Mouse (Mus musculus): ENCODE results near the gene Ankrd13b. TPM values are rescaled to one million over a fixed set of nuclear protein-coding genes. Genes with fewer than 3 reads are reported as not detected.

Gene Ankrd13b
- total and polyA plus RNA-seq, 3 experiments = 0.55 to 2.7 (median 1.7) TPM

DNA sequence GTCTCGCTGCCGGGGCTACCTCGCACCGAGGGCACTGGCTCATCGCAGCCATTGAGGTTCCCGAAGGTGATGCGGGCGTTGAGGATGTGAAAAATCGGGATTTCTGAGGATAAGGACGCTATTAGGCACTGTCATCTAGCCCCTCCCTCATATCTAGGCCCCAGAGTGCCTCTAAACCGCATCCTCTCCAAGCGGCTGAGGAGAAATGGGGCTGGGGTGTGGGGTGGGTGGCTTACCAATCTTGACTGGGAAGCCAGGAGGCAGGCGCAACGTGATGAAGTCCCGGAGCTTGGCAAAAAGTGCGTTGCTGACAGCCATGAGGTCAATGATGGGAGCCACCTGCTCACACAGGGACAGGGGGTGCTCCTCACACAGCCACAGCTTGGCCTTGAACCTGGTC lies 16.7 kb downstream of the Ankrd13b start:
- H3K4me2 ChIP-seq (ENCODE audit: insufficient read depth, low read depth, poor library complexity, severe bottlenecking) = no peak overlapping the region
- peaks cover 0 to 3% of the 10 kb centered on the region in 2 experiments for H3K36me3 ChIP-seq (replicated peaks in 1 of 2; ENCODE audit: control insufficient read depth in 1 of 2, insufficient read depth in 1 of 2, low read length in 1 of 2)
- dilution Hi-C loops (cut with MboI; ENCODE audit: extremely low pct_ligation_motif_present, extremely low pct_unique_long_range_greater_than_20kb, low sequenced_read_pairs) = no loop called here
- no peak overlapping the region for H3K9ac ChIP-seq (ENCODE audit: insufficient read depth, low read depth)
- H3K4me1 ChIP-seq (ENCODE audit: control insufficient read depth in 1 of 2, insufficient read depth in 2 of 2) = peaks cover 2% of the 10 kb centered on the region in 2 experiments; a peak in 3 of 4 replicates
- H3K4me3 ChIP-seq (replicated peaks in 1 of 3; ENCODE audit: low read depth in 2 of 3, low read length in 2 of 3, poor library complexity in 1 of 3) = no peak overlapping the region
- no peak overlapping the region for H3K27ac ChIP-seq (ENCODE audit: insufficient read depth, low read depth)
- H3K9me3 ChIP-seq (replicated peaks; ENCODE audit: low read length) = no peaks in the 10 kb centered on the region
- H3K27me3 ChIP-seq (replicated peaks) = peaks cover 20% of the 10 kb centered on the region
- no peak for DNase-seq (ENCODE audit: extremely low read depth)
- in situ Hi-C loops (cut with MboI; ENCODE audit: low pct_ligation_motif_present, low pct_unique_long_range_greater_than_20kb, low sequenced_read_pairs) = loop anchor here (25.0 kb wide), 1 partner anchor 485 kb away; the partner anchor contains the start of gene Slc6a4
- TF ChIP-seq ZC3H11A (IDR thresholded peaks at IDR 0.05; ENCODE audit: low read depth, low read length) = no peak
- no peak for TF ChIP-seq MAZ (IDR thresholded peaks at IDR 0.05; ENCODE audit: low read depth, low read length)
- TF ChIP-seq NRF1 (IDR thresholded peaks at IDR 0.05; ENCODE audit: low read depth, low read length) = no peak
- TF ChIP-seq PAX5 (IDR thresholded peaks at IDR 0.05; ENCODE audit: low read length) = no peak
- no peak for TF ChIP-seq BHLHE40 (IDR thresholded peaks at IDR 0.05; ENCODE audit: low read depth, low read length)
- no peak for TF ChIP-seq RAD21 (IDR thresholded peaks at IDR 0.05; ENCODE audit: low read depth, low read length)
- no peak for TF ChIP-seq TCF12 (IDR thresholded peaks at IDR 0.05; ENCODE audit: low read depth, low read length)
- no peak for TF ChIP-seq MYC (IDR thresholded peaks at IDR 0.05; ENCODE audit: low read depth, low read length)
- TF ChIP-seq MXI1 (IDR thresholded peaks at IDR 0.05; ENCODE audit: low read depth, low read length) = no peak
- no peak for TF ChIP-seq HCFC1 (IDR thresholded peaks at IDR 0.05; ENCODE audit: low read depth, low read length)
- TF ChIP-seq ZMIZ1 (IDR thresholded peaks at IDR 0.05; ENCODE audit: low read depth, low read length) = no peak
- TF ChIP-seq USF1 (IDR thresholded peaks at IDR 0.05; ENCODE audit: low read depth, low read length) = no peak
- TF ChIP-seq MAX (IDR thresholded peaks at IDR 0.05; ENCODE audit: low read length) = no peak
- TF ChIP-seq RCOR1 (conservative IDR thresholded peaks at IDR 0.05; ENCODE audit: low read depth, low read length) = no peak
- H3K79me2 ChIP-seq (replicated peaks; ENCODE audit: control insufficient read depth, extremely low read depth, insufficient read depth, poor library complexity, severe bottlenecking) = no peaks in the 10 kb centered on the region

DNA sequence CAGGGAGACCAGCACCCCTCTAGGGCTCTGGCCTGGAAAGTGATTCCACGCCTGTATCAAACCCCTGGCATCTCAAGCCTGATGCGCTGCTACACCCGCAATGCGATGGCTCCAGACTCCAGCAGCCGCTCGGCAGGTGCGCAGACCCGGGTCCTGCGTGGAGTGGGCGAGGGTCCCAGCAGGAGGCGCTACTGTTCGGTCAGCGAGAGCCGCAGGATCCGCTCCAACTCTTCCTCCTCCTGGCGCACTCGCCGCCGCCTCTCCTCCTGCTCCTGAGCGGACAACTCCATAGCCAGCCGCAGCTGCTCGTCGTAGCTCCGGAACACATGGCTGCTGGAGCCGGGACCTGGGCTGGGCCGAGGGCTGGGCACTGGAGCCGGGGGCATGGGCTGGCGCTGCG lies 18.1 kb downstream of the Ankrd13b start:
- Histone ChIP-seq H3K36me3 (replicated peaks in 1 of 2; ENCODE audit: control insufficient read depth in 1 of 2, insufficient read depth in 1 of 2, low read length in 1 of 2) (peaks cover 0 to 3% of the 10 kb centered on the region in 2 experiments), H3K4me1 (ENCODE audit: control insufficient read depth in 1 of 2, insufficient read depth in 2 of 2) (peaks cover 6 to 11% of the 10 kb centered on the region in 2 experiments), H3K79me2 (replicated peaks; ENCODE audit: control insufficient read depth, extremely low read depth, insufficient read depth, poor library complexity, severe bottlenecking) (no peaks in the 10 kb centered on the region), H3K27ac (ENCODE audit: insufficient read depth, low read depth) (no peak overlapping the region), H3K4me2 (ENCODE audit: insufficient read depth, low read depth, poor library complexity, severe bottlenecking) (no peak overlapping the region), H3K4me3 (replicated peaks in 1 of 3; ENCODE audit: low read depth in 2 of 3, low read length in 2 of 3, poor library complexity in 1 of 3) (no peak overlapping the region), H3K9me3 (replicated peaks; ENCODE audit: low read length) (no peaks in the 10 kb centered on the region), H3K9ac (ENCODE audit: insufficient read depth, low read depth) (no peak overlapping the region), H3K27me3 (replicated peaks) (peaks cover 21% of the 10 kb centered on the region)
- in situ Hi-C loops (cut with MboI; ENCODE audit: low pct_ligation_motif_present, low pct_unique_long_range_greater_than_20kb, low sequenced_read_pairs) = loop anchor here (25.0 kb wide), 1 partner anchor 484 kb away; the partner anchor contains the start of gene Slc6a4
- dilution Hi-C loops (cut with MboI; ENCODE audit: extremely low pct_ligation_motif_present, extremely low pct_unique_long_range_greater_than_20kb, low sequenced_read_pairs) = no loop called here
- no peak for DNase-seq (ENCODE audit: extremely low read depth)
- no peak for TF ChIP-seq MAZ (IDR thresholded peaks at IDR 0.05; ENCODE audit: low read depth, low read length)
- TF ChIP-seq CTCF (conservative IDR thresholded peaks at IDR 0.05 in 1 of 2, IDR thresholded peaks at IDR 0.05 in 1 of 2; ENCODE audit: low read depth in 2 of 2, low read length in 2 of 2) = 0 out of 4 replicates have a peak, but pooled peaks of 1 of the 2 experiments have one; percentile 9
